Mouse (Mus musculus): Measurements from ENCODE around the gene Cpa2.
A peak's percentile ranks its signal among the peaks of the same experiment; 100 is the strongest.

DNA sequence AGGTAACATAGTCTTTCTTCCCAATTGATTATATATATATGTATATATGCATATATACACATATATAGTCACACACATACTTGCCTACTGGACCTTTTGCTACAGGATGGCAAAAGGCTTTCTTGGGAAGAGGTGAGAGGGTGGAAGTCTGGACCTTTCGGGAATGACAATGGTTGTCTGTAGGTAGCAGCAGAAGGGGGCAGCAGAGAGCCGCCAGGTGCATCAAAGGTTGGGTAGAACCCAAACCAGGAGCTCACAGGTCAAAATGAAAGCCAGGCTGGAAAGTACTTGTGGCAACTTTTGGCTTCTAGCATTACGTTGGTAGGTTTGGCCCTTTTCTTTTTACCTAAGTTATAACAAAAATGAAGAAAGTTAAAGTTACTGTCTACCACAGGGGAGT lies 6.0 kb upstream of the Cpa2 start:
- TF ChIP-seq CTCF (IDR thresholded peaks at IDR 0.05; ENCODE audit: low read depth) (peak; percentile 75), EP300 (IDR thresholded peaks at IDR 0.05; ENCODE audit: low read depth) (no peak)

All from liver, embryonic 14.5 days (tissue).